Mouse (Mus musculus): Measurements from ENCODE around the gene Cfap77.

The Cfap77 gene

DNA sequence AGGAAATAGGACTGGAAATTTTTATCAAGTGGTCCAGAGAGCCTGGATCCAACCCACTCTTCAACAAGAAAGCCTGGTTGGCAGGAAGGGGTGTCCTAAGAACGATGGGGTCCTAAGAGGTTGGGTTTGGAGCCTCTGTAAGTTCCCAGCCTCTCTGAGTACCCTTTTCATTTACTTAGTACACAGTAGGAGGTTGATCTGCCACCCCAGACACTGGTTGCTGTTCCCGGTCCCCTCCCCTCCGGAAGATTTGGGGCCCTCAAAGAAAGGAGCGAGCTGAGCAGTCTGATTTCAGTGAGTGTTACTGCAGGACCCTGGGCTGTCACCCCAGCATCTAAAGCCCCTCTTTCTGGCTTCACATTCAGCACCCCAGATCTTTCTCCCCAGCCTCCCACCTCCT, 135.9 kb downstream of the Cfap77 start:
- DNase-seq = no peak

DNA sequence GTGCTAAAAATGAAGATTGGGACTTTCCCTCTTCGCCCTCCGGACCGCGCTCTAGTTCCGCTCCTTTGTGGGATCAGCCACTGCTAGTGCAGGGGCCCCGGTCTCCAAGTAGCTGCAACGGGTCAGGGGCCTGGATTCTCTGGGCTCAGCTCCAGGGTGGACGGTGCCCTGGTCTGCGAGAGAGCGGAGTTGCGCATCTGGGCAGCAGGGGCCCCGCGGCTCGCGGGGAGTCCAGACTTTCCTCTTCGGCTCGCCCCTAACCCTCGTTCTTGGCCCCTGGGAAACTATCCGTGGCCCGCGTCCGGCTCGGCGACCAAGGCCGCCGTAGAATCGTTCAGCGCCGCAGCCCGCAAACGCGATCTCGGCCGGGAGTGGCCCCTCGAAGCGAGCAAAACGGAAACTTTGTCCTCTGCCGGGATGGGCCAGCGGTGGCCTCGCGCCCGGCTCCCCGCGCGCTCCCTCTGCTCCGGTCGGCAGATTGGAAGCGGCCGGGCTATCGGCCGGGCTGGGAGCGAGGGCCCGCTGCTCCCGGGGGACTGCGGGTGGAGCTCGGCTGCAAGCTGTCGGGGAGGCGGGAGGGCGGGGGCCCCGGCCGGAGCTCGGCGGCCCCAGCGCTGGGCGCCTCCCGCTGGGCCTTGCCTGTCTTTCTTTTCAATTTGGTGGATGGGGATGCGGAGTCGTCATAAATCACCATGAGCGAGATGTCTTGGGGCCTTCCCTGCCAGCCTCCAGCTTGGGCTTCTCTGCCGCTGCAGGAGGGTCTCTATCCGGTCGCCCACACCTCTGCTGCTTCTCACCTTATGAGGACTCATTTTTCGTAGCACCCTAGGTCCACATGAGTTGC, 137.1 kb downstream of the Cfap77 start:
- DNase-seq = no peak

GRCm38 (mm10) chr2:28917156-28917517, 137.7 kb downstream of the Cfap77 start:
- no peak for DNase-seq

DNA sequence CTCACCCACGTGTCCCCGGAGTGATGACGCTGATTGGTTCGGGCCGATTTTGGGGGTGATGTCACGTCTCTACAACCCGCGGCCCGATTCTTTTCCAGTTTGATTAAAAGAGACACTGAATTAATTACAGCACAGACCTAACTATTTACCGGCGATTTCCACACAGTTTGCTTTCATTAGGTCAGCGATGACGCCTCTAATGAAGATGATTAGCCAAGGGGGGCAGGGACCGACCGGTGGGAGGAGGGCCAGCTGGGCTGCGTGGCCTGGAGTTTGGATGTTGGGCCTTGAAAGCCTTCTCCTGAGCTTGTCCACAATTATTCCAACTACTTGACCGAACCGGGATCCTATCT, 138.4 kb downstream of the Cfap77 start, which contains the start of gene Barhl1:
Barhl1 (minus strand) TSS at position 156 of the 353 bp plus-strand sequence.
- no peak for DNase-seq

DNA sequence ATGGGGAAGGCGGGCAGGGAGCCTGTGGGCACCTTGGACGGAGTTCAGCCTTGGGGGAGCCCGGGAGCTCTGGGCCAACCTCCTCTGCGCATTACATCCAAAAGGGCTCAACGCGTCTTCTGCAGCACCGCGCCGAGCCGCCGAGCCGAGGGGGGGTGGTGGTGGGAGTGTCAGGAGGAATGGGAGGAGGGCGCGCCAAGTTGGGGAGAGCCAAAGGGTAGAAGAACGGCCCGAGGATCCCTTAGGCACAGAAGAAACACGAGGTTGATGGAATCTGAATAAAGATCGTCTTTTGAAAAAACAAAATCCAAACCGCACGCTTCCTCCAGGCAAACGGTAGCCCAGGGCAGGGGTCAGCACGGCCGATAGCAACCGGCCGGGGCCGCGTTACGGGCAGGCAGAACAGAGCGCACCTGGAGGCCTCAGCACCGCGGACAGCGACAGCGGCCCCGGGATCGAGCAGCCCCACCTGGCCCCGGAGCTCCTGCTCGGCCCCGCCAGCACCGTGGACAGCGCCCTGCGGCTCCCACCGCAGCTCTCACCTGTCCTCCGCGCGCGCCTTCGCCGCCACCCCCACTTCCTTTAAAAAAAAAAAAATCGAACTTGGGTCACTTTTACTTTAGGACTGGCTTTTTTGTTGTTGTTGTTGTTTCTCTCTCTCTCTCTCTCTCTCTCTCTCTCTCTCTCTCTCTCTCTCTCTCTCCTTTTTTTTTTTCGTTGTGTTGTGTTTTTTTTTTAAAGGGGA, 138.9 kb downstream of the Cfap77 start:
- peak; percentile 81 for DNase-seq

GRCm38 (mm10) chr2:28915104-28915738, 139.6 kb downstream of the Cfap77 start:
- no peak for DNase-seq

- no peak for DNase-seq
These were observed 140.7 kb downstream of the Cfap77 start for GRCm38 (mm10) chr2:28914121-28914520.

- DNase-seq = no peak
These were observed 141.9 kb downstream of the Cfap77 start for GRCm38 (mm10) chr2:28912961-28913360.

- no peak for DNase-seq
These were observed 142.7 kb downstream of the Cfap77 start for GRCm38 (mm10) chr2:28912039-28912700.

DNA sequence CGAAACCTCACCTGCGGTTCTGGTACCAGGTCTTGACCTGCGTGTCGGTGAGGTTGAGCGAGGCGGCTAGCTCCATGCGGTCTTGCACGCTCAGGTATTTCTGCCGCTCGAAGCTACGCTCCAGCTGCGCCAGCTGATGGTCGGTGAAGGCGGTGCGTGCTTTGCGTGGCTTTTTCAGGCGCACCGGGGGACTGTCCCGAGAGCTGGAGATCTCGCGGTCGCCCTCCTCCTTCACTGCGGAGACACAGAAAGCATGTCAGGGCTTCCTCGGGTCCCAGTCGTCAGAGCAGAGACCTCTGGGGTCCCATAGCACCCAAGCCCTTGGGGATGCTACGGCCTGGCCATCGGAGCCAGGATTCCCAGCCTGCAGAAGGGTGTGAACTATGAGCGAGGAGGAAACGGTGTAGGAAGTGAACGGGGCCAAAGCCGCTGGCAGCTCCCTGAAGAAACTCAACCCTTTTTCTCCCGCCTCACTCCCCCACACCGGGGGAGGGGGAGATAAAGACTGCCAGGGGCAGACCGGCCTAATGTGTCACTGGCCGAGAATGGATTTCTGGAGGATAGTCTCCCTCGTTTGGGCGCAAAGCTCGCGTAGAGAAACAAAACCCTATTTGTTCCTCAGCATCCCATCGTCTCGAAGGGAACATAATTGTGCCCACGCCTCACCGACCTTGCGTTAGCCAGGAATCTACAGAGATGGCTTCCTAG, 143.4 kb downstream of the Cfap77 start:
- DNase-seq = no peak

DNA sequence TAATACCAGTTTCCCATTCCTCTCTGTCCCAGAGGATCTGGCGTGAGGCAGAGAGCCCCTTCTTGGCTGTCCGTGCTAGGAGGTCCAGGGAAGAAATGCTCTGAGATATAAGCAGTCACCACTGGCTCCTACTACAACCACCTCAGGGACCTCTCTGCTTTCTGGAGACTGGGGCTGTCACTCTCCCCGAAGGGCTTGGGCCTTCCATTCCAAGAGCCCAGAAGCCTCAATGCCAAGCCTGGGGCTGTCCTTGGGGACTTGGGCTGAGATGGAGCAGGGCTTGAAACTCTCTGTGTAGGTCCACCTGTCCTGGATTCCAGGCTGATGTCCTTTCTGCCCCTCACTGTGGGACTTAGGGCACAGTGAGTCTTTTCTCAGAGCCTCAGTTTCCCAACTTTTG, 144.0 kb downstream of the Cfap77 start:
- no peak for DNase-seq

DNA sequence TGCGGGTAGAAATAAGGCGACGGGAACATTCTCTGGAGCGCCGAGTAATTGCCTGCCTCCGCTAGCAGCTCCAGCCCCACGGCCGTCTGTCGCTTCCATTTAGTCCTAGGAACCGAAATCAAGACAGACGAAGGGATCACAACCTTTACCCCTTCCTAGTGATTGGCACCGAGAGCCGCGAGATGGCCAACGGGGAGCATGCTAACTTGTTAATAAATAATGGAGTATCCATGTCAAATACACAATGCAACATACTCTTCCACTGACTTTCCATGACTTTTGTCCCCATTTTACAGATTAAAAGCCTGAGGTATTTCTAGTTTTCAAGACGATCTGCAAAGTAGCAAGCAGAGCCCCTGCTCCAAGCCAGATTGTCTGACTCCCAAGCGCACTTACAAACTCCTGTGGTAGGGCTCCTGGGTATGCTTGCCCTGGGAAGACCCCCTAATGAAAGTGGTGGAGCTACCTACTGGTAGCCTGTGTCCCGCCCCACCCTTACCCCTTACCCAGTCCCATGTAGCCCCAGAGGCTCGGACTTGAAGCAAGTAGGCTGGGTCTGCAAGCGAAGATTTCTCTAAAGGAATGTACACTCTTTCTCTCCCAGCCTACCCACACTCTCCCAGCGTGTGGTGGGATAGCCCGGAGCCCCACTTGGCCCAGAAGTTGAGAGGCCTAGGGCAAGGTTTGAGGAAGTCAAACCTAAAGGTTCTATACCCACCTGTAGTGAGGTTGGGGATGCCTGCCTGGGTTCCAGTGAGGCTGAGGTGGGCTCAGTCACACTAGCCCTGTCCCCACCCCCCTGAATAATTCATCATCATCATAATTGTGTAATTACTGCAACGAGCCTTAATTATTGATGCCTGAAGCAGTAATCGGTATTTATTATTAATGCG, 144.8 kb downstream of the Cfap77 start:
- no peak for DNase-seq

DNA sequence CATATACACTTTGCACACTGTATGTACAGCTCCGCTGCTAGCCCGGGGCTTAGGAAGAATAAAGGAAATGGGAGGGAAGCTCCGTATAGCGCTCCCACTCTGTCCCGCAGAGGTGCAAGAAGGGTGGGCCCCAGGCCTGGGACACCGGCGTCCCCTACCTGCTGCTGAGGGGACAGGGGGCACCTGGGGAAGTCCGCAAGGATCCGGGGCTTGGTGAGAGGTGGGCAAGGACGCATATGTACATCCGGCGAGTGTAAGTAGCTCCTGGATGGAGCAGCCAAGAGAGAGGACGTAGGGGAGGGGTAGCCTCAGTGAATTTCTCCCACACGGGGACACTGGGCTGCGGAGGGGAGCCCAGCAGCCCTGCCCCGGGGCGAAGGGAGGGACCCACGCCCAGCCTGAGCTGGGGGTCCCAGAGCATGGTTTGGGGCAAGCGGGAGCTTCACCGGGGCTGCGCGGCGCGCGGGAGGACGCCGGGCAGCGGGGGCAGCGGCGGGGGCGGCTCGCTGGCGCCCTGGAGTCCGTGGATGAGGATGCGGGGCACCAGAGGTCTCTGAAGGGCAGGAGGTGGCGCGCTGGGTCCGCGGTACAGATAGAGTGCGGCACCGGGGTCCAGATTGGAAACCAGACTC, 145.6 kb downstream of the Cfap77 start:
- no peak for DNase-seq

DNA sequence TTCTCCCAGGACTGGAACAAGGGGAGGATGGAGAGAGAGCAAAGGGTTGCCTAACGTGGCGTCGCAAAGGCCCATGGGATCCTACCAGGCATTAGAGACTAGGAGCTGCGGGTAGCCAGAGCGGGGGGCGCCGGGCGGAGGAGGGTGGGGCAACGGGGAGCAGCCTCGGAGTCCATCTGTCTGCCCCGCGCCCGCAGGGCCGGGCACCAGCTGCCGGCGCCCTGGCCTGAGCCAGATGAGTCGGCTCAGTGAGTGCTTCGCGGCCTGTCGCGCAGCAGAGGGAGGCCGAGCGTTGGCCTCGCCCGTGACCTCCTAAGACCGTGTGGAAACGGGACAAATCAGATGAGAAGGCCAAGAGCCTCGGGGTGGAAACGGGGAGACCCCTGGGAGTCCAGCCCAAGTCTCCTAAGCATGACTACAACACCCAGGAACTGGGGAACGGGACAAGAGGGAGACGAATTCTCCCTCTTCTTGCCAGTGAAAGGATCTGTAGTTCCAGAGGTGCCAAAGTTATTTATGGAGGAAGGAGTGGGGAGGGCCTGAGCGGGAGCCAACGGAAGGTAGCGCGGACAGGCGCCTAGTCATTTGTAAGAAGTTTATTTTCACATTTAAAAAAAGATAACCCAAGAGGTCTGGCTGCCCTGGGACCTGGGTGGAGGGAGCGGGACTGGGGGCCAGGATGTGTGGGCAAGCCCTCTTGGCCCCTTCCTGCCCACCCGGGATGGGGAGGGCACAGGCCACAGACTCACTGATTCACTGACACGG, 146.3 kb downstream of the Cfap77 start:
- DNase-seq = no peak

GRCm38 (mm10) chr2:28907691-28908388, 147.0 kb downstream of the Cfap77 start:
- DNase-seq = no peak

GRCm38 (mm10) chr2:28905561-28905960, 149.3 kb downstream of the Cfap77 start:
- DNase-seq = no peak

DNA sequence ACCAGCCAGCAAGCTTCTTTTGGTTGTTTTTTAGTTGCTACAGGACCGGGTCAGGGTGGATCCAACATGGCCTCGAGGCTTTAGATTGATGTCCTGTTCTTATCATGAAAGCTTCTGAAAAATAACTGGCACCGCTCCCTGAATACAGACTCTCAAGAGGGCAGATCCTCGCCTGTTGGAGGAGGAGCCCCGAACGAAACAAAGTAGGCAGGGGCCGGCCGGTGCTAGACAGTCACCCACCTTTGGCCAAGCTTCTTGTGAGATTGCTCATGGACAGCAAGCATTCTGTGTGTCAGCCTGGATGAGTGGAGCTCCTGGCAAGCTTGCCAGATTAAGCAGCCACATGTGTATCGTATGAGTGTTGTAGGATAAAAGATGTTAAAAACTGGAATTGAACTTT, 150.1 kb downstream of the Cfap77 start:
- no peak for DNase-seq

GRCm38 (mm10) chr2:28903871-28904270, 151.0 kb downstream of the Cfap77 start:
- DNase-seq = no peak

- DNase-seq = no peak
These were observed 152.6 kb downstream of the Cfap77 start for GRCm38 (mm10) chr2:28902291-28902690.

Measured in lung, postnatal 36 days (tissue).